ENCODE assay signal across 20 mouse cellular contexts in genomic region chr12:26778796-26779195, GRCm38 (mm10).
DNase-seq lines count a peak whose midpoint lies in the region; ATAC-seq and TF ChIP-seq lines count a peak whose summit lies in the region.
"Had no signal": no experiment of that assay in that cellular context is flagged by ENCODE, and none has a peak within 500 bp of the region (broad histone marks: within the 10 kb centered on the region; RNA-seq: fewer than 3 reads in every experiment).

No protein-coding gene starts in this region.

- H3K4me2 ChIP-seq in forebrain, embryonic 13.5 days, result no peak overlapping the region
- H3K4me2 ChIP-seq in forebrain, postnatal 0 days (ENCODE audit: low read depth), result no peak overlapping the region
- no peak overlapping the region for H3K4me2 ChIP-seq in midbrain, embryonic 12.5 days (replicated peaks)
- H3K4me2 ChIP-seq in forebrain, embryonic 16.5 days (ENCODE audit: low read length), result no peak overlapping the region
- H3K4me2 ChIP-seq: embryonic facial prominence, embryonic 15.5 days; heart, embryonic 11.5 days; liver, embryonic 11.5 days had no signal

- H3K36me3 ChIP-seq in forebrain, embryonic 13.5 days (ENCODE audit: poor library complexity, severe bottlenecking), result no peaks in the 10 kb centered on the region
- no peaks in the 10 kb centered on the region for H3K36me3 ChIP-seq in forebrain, postnatal 0 days (ENCODE audit: insufficient read depth)
- H3K36me3 ChIP-seq in midbrain, embryonic 12.5 days, result no peaks in the 10 kb centered on the region
- no peaks in the 10 kb centered on the region for H3K36me3 ChIP-seq in midbrain, embryonic 10.5 days
- no peaks in the 10 kb centered on the region for H3K36me3 ChIP-seq in forebrain, embryonic 16.5 days (ENCODE audit: control insufficient read depth, insufficient read depth)
- H3K36me3 ChIP-seq: embryonic facial prominence, embryonic 15.5 days had no signal

- peak overlapping the region; percentile 41 for H3K27ac ChIP-seq in forebrain, embryonic 13.5 days
- H3K27ac ChIP-seq in forebrain, postnatal 0 days (ENCODE audit: low read depth, low read length), result no peak overlapping the region
- 0 out of 2 replicates have a peak overlapping the region, but pooled peaks have one; percentile 46 for H3K27ac ChIP-seq in midbrain, embryonic 12.5 days (replicated peaks)
- H3K27ac ChIP-seq in midbrain, embryonic 10.5 days (replicated peaks), result no peak overlapping the region
- H3K27ac ChIP-seq in forebrain, embryonic 16.5 days (ENCODE audit: low read length), result peak overlapping the region; percentile 5; the same call in 1 of the 2 replicates
- H3K27ac ChIP-seq: embryonic facial prominence, embryonic 15.5 days; macrophage had no signal

- H3K4me3 ChIP-seq in forebrain, embryonic 13.5 days, result no peak overlapping the region
- H3K4me3 ChIP-seq in forebrain, postnatal 0 days (ENCODE audit: low read depth, low read length), result no peak overlapping the region
- no peak overlapping the region for H3K4me3 ChIP-seq in midbrain, embryonic 12.5 days
- H3K4me3 ChIP-seq in midbrain, embryonic 10.5 days, result no peak overlapping the region
- H3K4me3 ChIP-seq in forebrain, embryonic 16.5 days (replicated peaks; ENCODE audit: low read length), result no peak overlapping the region
- H3K4me3 ChIP-seq: embryonic facial prominence, embryonic 15.5 days had no signal

- WGBS in forebrain, embryonic 13.5 days, result 41% methylated on average over 3 of the region's 3 CpGs
- 24% methylated on average over 3 of the region's 3 CpGs for WGBS in forebrain, postnatal 0 days
- WGBS in midbrain, embryonic 12.5 days, result 42% methylated on average over 3 of the region's 3 CpGs
- WGBS in midbrain, embryonic 10.5 days, result 48% methylated on average over 3 of the region's 3 CpGs
- 25% methylated on average over 3 of the region's 3 CpGs for WGBS in forebrain, embryonic 16.5 days

- H3K9ac ChIP-seq in forebrain, embryonic 13.5 days, result no peak overlapping the region
- no peak overlapping the region for H3K9ac ChIP-seq in forebrain, postnatal 0 days
- no peak overlapping the region for H3K9ac ChIP-seq in midbrain, embryonic 12.5 days (replicated peaks)
- no peak overlapping the region for H3K9ac ChIP-seq in forebrain, embryonic 16.5 days (replicated peaks; ENCODE audit: low read depth, low read length)
- H3K9ac ChIP-seq: embryonic facial prominence, embryonic 15.5 days had no signal

- no peaks in the 10 kb centered on the region for H3K9me3 ChIP-seq in forebrain, embryonic 13.5 days (replicated peaks)
- H3K9me3 ChIP-seq in forebrain, postnatal 0 days (ENCODE audit: low read length), result no peaks in the 10 kb centered on the region
- H3K9me3 ChIP-seq in midbrain, embryonic 12.5 days, result no peaks in the 10 kb centered on the region
- peaks cover 3% of the 10 kb centered on the region; the same call in 1 of the 2 replicates for H3K9me3 ChIP-seq in midbrain, embryonic 10.5 days (replicated peaks)
- no peaks in the 10 kb centered on the region for H3K9me3 ChIP-seq in forebrain, embryonic 16.5 days (ENCODE audit: control insufficient read depth, low read length)
- H3K9me3 ChIP-seq: embryonic facial prominence, embryonic 15.5 days had no signal

- no peaks in the 10 kb centered on the region for H3K27me3 ChIP-seq in forebrain, embryonic 13.5 days
- no peaks in the 10 kb centered on the region for H3K27me3 ChIP-seq in forebrain, postnatal 0 days (ENCODE audit: insufficient read depth, low read length)
- no peaks in the 10 kb centered on the region for H3K27me3 ChIP-seq in midbrain, embryonic 12.5 days
- H3K27me3 ChIP-seq in midbrain, embryonic 10.5 days (ENCODE audit: low read depth, poor library complexity, severe bottlenecking), result no peaks in the 10 kb centered on the region
- H3K27me3 ChIP-seq in forebrain, embryonic 16.5 days (replicated peaks; ENCODE audit: control insufficient read depth, insufficient read depth, low read length), result no peaks in the 10 kb centered on the region
- H3K27me3 ChIP-seq: embryonic facial prominence, embryonic 15.5 days had no signal

- no peak for DNase-seq in forebrain, postnatal 0 days
- DNase-seq in midbrain, embryonic 10.5 days (ENCODE audit: low spot score), result no peak
- DNase-seq in gastrocnemius, postnatal 14 days, result no peak
- DNase-seq in left cerebral cortex, adult 8-10 months (ENCODE audit: low spot score in 2 of 2), result no peak
- DNase-seq: adrenal gland, postnatal 14 days; cerebellum, adult 9-10 months; gastrocnemius, postnatal 25 days; heart, postnatal 14 days; kidney, adult 8-10 months; kidney, postnatal 36 days; lung, adult 2 months; thymus, postnatal 4 days had no signal

- TF ChIP-seq CTCF in forebrain, postnatal 0 days (IDR thresholded peaks at IDR 0.05; ENCODE audit: low read depth), result no peak

- peak; percentile 36; the same call in 1 of the 2 replicates for ATAC-seq in forebrain, embryonic 13.5 days
- no peak for ATAC-seq in forebrain, postnatal 0 days
- no peak for ATAC-seq in midbrain, embryonic 12.5 days (ENCODE audit: low FRiP score, low read depth)
- ATAC-seq in forebrain, embryonic 16.5 days, result no peak
- ATAC-seq: activated CD4-positive, CD25-positive, alpha-beta regulatory T cell, adult 4 months had no signal

- H3K4me1 ChIP-seq in forebrain, embryonic 13.5 days, result peaks cover 11% of the 10 kb centered on the region
- no peaks in the 10 kb centered on the region for H3K4me1 ChIP-seq in forebrain, postnatal 0 days (ENCODE audit: insufficient read depth)
- H3K4me1 ChIP-seq in midbrain, embryonic 12.5 days, result peaks cover 6% of the 10 kb centered on the region
- H3K4me1 ChIP-seq in midbrain, embryonic 10.5 days, result peaks cover 4% of the 10 kb centered on the region; the same call in 1 of the 2 replicates
- peaks cover 6% of the 10 kb centered on the region for H3K4me1 ChIP-seq in forebrain, embryonic 16.5 days (replicated peaks; ENCODE audit: control insufficient read depth, insufficient read depth, low read length)
- H3K4me1 ChIP-seq: embryonic facial prominence, embryonic 15.5 days had no signal

- intact Hi-C loops in gastrocnemius, postnatal 14 days (cut with DNase I; ENCODE audit: low total_unique reads), result no loop called here

Comparison
In these comparisons a context has a peak if more than half of its experiments do, and no peak if none do; other contexts are left out.
1. H3K27ac ChIP-seq: peak in forebrain, embryonic 13.5 days (single experiment), midbrain, embryonic 12.5 days (single experiment) and forebrain, embryonic 16.5 days (single experiment); none in forebrain, postnatal 0 days (single experiment) and midbrain, embryonic 10.5 days (single experiment).